Mouse (Mus musculus) forebrain, embryonic 13.5 days (tissue): ENCODE results near the gene Slc19a1. TPM values are rescaled to one million over a fixed set of nuclear protein-coding genes. Genes with fewer than 3 reads are reported as not detected.

ENCODE experiments used
- ATAC-seq: fragments of 200-750 bp; cut with Nextera tagmentation; 2 replicates; pipeline ENCODE4 v1.8.0; 2017
- H3K27ac ChIP-seq: fragments of 300-500 bp; sonication (generic); 2 replicates; pipeline ENCODE4 v1.5.1; 2015; ENCODE audit warnings: inconsistent platforms, mild to moderate bottlenecking, moderate library complexity
- H3K27me3 ChIP-seq: fragments of 300-500 bp; sonication (generic); 2 replicates; pipeline ENCODE4 v1.6.1; 2015; ENCODE audit warnings: mild to moderate bottlenecking, inconsistent platforms
- H3K36me3 ChIP-seq: fragments of 300-500 bp; sonication (generic); 2 replicates; pipeline ENCODE4 v1.6.1; 2015; ENCODE audit warnings: mild to moderate bottlenecking, inconsistent platforms; ENCODE audit not compliant: poor library complexity, severe bottlenecking
- H3K4me1 ChIP-seq: fragments of 300-500 bp; sonication (generic); 2 replicates; pipeline ENCODE4 v1.6.1; 2015; ENCODE audit warnings: inconsistent platforms
- H3K4me2 ChIP-seq: fragments of 300-500 bp; sonication (generic); 2 replicates; pipeline ENCODE4 v1.6.1; 2015; ENCODE audit warnings: inconsistent platforms, mild to moderate bottlenecking, moderate library complexity
- H3K4me3 ChIP-seq: fragments of 300-500 bp; sonication (generic); 2 replicates; pipeline ENCODE4 v1.5.1; 2015; ENCODE audit warnings: mild to moderate bottlenecking, inconsistent platforms
- H3K9ac ChIP-seq: fragments of 300-500 bp; sonication (generic); 2 replicates; pipeline ENCODE4 v1.6.1; 2015; ENCODE audit warnings: mild to moderate bottlenecking, inconsistent platforms
- H3K9me3 ChIP-seq: fragments of 300-500 bp; sonication (generic); replicated peaks from 2 replicates; pipeline ENCODE4 v1.6.1; 2016; ENCODE audit warnings: inconsistent platforms
- WGBS: fragments of 180-500 bp; shearing (Covaris S2); methylation state at CpG from one replicate; pipeline ENCODE4 v1.1.7; 2015; 5-methylcytosine and 5-hydroxymethylcytosine counted together
- polyA plus RNA-seq: library from polyadenylated mRNA; unstranded; fragments of >200 nt; fragmentation: Nextera tagmentation; extraction: Ambion mirVana; gene quantifications from 2 replicates; pipeline ENCODE4 v1.2.1, GENCODE M21; 2015

Slc19a1 gene
- polyA plus RNA-seq, 1 experiment from 2014 or later, result 28.0 TPM

- H3K27ac ChIP-seq, result no peak overlapping the region
- H3K4me1 ChIP-seq, result peaks cover 19% of the 10 kb centered on the region
- no peak overlapping the region for H3K4me2 ChIP-seq
- no peaks in the 10 kb centered on the region for H3K27me3 ChIP-seq
- H3K36me3 ChIP-seq, result peaks cover 61% of the 10 kb centered on the region
- H3K4me3 ChIP-seq, result no peak overlapping the region
- WGBS, result 65% methylated on average over 8 of the region's 8 CpGs
- no peak overlapping the region for H3K9ac ChIP-seq
- H3K9me3 ChIP-seq, result no peaks in the 10 kb centered on the region
- no peak for ATAC-seq
Measured at GRCm38 (mm10) chr10:77038579-77039174, 6.6 kb downstream of the Slc19a1 start.

DNA sequence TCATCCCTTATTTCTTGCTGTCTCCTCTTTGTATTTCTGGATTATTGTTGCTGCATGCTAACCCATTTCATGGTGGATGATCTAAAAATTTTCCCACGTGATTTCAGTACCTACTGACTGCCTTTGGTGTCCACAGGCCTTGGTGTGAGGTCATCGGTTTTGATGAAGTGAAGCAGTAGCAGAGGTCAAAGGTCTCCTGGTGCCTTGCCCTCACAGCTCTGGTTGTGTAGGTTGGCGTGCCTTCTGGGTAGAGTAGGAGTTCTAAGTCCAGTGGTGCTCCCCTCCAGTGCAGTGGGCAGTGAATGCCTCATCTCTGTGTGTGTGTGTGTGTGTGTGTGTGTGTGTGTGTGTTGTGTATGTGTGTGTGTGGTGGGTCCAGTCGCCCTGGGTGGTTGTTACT is 16.2 kb downstream of the Slc19a1 start:
- peaks cover 92% of the 10 kb centered on the region for H3K36me3 ChIP-seq
- no peaks in the 10 kb centered on the region for H3K27me3 ChIP-seq
- H3K27ac ChIP-seq, result no peak overlapping the region
- H3K9me3 ChIP-seq, result no peaks in the 10 kb centered on the region
- no peak for ATAC-seq
- no peak overlapping the region for H3K9ac ChIP-seq
- no peak overlapping the region for H3K4me3 ChIP-seq
- 86% methylated on average over 4 of the region's 4 CpGs for WGBS
- no peak overlapping the region for H3K4me2 ChIP-seq
- H3K4me1 ChIP-seq, result no peaks in the 10 kb centered on the region

DNA sequence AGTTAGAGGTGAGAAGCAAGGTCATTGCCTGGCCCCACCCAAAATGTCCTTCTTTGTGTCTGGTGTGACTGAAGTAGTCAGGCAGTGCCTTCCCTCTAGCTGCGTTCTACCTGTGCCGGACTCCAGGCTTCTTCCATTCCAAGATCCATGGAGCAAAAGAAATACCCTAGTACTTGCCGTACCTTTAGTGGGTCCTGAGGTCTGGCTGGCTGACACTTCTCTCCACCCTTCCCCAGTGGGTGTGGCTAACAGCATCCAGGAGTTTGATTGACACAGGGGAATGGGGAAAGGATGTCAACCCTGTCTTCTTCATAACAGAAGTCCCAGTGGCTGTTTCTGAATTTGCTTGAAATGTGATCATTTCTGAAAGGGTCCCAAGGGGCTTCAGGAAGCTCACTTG is 16.6 kb downstream of the Slc19a1 start:
- H3K27me3 ChIP-seq, result no peaks in the 10 kb centered on the region
- 91% methylated on average over 3 of the region's 3 CpGs for WGBS
- no peaks in the 10 kb centered on the region for H3K4me1 ChIP-seq
- H3K27ac ChIP-seq, result no peak overlapping the region
- no peak overlapping the region for H3K4me2 ChIP-seq
- ATAC-seq, result no peak
- no peak overlapping the region for H3K4me3 ChIP-seq
- no peak overlapping the region for H3K9ac ChIP-seq
- H3K9me3 ChIP-seq, result no peaks in the 10 kb centered on the region
- peaks cover 92% of the 10 kb centered on the region for H3K36me3 ChIP-seq

GRCm38 (mm10) chr10:77056768-77057167 is 24.7 kb downstream of the Slc19a1 start:
- Histone ChIP-seq H3K36me3 (peaks cover 23% of the 10 kb centered on the region), H3K9ac (no peak overlapping the region), H3K4me2 (no peak overlapping the region), H3K4me3 (no peak overlapping the region), H3K27me3 (no peaks in the 10 kb centered on the region), H3K27ac (no peak overlapping the region), H3K9me3 (no peaks in the 10 kb centered on the region), H3K4me1 (no peaks in the 10 kb centered on the region)
- 81% methylated on average over 10 of the region's 10 CpGs for WGBS
- ATAC-seq, result no peak

- Histone ChIP-seq H3K9me3 (no peaks in the 10 kb centered on the region), H3K27me3 (no peaks in the 10 kb centered on the region), H3K36me3 (peaks cover 19% of the 10 kb centered on the region; the same call in 1 of the 2 replicates), H3K4me3 (no peak overlapping the region), H3K27ac (no peak overlapping the region), H3K4me2 (no peak overlapping the region), H3K4me1 (no peaks in the 10 kb centered on the region), H3K9ac (no peak overlapping the region)
- no peak for ATAC-seq
- WGBS, result 80% methylated on average over 3 of the region's 3 CpGs
Measured at GRCm38 (mm10) chr10:77061426-77061825, 29.4 kb downstream of the Slc19a1 start.

GRCm38 (mm10) chr10:77062393-77063010 is 30.5 kb downstream of the Slc19a1 start:
- 89% methylated on average over 11 of the region's 11 CpGs for WGBS
- no peak overlapping the region for H3K9ac ChIP-seq
- no peak for ATAC-seq

GRCm38 (mm10) chr10:77064239-77064638 is 32.2 kb downstream of the Slc19a1 start:
- H3K9ac ChIP-seq, result no peak overlapping the region
- H3K4me2 ChIP-seq, result no peak overlapping the region
- H3K4me3 ChIP-seq, result no peak overlapping the region
- peaks cover 23% of the 10 kb centered on the region; the same call in 1 of the 2 replicates for H3K36me3 ChIP-seq
- WGBS, result 94% methylated on average over 3 of the region's 3 CpGs
- H3K4me1 ChIP-seq, result no peaks in the 10 kb centered on the region
- H3K27ac ChIP-seq, result no peak overlapping the region
- ATAC-seq, result no peak
- no peaks in the 10 kb centered on the region for H3K27me3 ChIP-seq
- no peaks in the 10 kb centered on the region for H3K9me3 ChIP-seq

More at GRCm38 (mm10) chr10:77062393-77063010, 30.5 kb downstream of the Slc19a1 start:
- Histone ChIP-seq H3K36me3 (peaks cover 23% of the 10 kb centered on the region; the same call in 1 of the 2 replicates), H3K9me3 (no peaks in the 10 kb centered on the region), H3K4me1 (no peaks in the 10 kb centered on the region), H3K27ac (no peak overlapping the region), H3K27me3 (no peaks in the 10 kb centered on the region), H3K4me2 (no peak overlapping the region), H3K4me3 (no peak overlapping the region)

DNA sequence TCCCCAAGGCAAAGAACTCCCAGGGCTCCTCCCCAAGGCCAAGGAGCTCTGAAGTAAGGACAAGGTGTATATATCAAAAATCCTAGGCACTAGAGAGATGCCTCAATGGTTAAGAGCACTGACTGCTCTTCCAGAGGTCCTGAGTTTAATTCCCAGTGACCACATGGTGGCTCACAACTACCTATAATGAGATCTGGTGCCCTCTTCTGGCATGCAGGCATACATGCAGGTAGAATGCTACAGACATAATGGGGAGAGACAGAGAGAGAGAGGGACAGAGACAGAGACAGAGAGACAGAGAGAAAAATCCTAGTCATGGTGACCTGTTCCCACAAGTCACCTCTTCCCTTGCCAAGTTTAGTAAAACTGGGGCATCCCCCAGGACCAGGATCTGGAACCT is 32.6 kb downstream of the Slc19a1 start:
- Histone ChIP-seq H3K27ac (no peak overlapping the region), H3K36me3 (peaks cover 23% of the 10 kb centered on the region; the same call in 1 of the 2 replicates), H3K27me3 (no peaks in the 10 kb centered on the region), H3K4me1 (no peaks in the 10 kb centered on the region), H3K4me3 (no peak overlapping the region), H3K9ac (no peak overlapping the region), H3K4me2 (no peak overlapping the region), H3K9me3 (no peaks in the 10 kb centered on the region)
- no peak for ATAC-seq

DNA sequence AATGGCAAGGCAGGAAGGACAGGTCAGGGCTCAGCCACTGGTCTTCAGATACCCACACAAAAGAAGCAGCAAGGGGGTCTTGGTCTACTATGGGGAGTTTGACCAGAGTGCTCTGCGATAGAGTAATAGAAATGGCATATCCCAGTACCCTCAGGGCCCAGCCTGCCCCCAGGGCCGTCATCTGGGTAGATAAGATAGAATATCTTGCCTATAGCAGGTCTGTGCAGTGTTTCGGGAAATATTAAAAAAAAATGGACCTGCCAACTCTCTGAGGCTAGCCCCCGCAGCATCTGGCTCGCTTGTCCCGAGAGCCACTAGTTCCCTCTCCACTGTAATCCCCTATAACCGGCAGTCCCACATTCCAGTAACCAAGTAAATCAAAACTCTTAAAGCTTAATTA is 36.4 kb downstream of the Slc19a1 start:
- H3K4me2 ChIP-seq, result no peak overlapping the region
- H3K9ac ChIP-seq, result no peak overlapping the region
- no peaks in the 10 kb centered on the region for H3K4me1 ChIP-seq
- H3K27me3 ChIP-seq, result no peaks in the 10 kb centered on the region
- no peaks in the 10 kb centered on the region for H3K9me3 ChIP-seq
- H3K36me3 ChIP-seq, result peaks cover 25% of the 10 kb centered on the region
- 90% methylated on average over 7 of the region's 7 CpGs for WGBS
- no peak overlapping the region for H3K4me3 ChIP-seq
- no peak for ATAC-seq
- no peak overlapping the region for H3K27ac ChIP-seq

GRCm38 (mm10) chr10:77070072-77070471 is 38.0 kb downstream of the Slc19a1 start:
- 58% methylated on average over 4 of the region's 4 CpGs for WGBS
- ATAC-seq, result no peak
- Histone ChIP-seq H3K27me3 (no peaks in the 10 kb centered on the region), H3K9ac (no peak overlapping the region), H3K4me3 (no peak overlapping the region), H3K4me1 (no peaks in the 10 kb centered on the region), H3K9me3 (no peaks in the 10 kb centered on the region), H3K27ac (no peak overlapping the region), H3K4me2 (no peak overlapping the region), H3K36me3 (peaks cover 19% of the 10 kb centered on the region)

GRCm38 (mm10) chr10:77074276-77074974 is 42.4 kb downstream of the Slc19a1 start:
- H3K4me1 ChIP-seq, result no peaks in the 10 kb centered on the region
- no peak overlapping the region for H3K27ac ChIP-seq
- no peak overlapping the region for H3K4me2 ChIP-seq
- H3K4me3 ChIP-seq, result no peak overlapping the region
- no peaks in the 10 kb centered on the region for H3K9me3 ChIP-seq
- H3K9ac ChIP-seq, result no peak overlapping the region
- H3K36me3 ChIP-seq, result peaks cover 15% of the 10 kb centered on the region
- WGBS, result 94% methylated on average over 4 of the region's 4 CpGs
- no peaks in the 10 kb centered on the region for H3K27me3 ChIP-seq
- ATAC-seq, result no peak

DNA sequence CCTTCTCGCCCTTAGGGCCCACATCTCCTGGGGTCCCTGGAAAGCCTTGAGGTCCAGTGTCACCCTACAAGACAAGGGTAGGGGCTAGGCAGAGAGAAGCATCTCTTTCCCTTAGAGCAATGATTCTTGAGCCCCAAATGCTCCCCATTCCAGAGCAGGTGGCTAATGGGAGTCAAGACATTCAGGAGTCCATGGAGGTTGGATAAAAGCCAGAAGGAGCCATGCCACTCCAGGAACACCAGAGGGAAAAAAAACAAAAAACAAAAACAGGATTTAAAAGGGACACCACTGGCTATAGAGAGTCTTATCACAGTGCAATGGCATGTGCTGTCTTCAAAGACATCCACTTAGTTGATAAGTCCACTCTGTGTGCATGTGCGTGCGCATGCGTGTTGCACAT is 46.4 kb downstream of the Slc19a1 start:
- no peak for ATAC-seq
- no peaks in the 10 kb centered on the region for H3K27me3 ChIP-seq
- H3K4me1 ChIP-seq, result no peaks in the 10 kb centered on the region
- H3K4me3 ChIP-seq, result no peak overlapping the region
- H3K4me2 ChIP-seq, result no peak overlapping the region
- no peaks in the 10 kb centered on the region for H3K9me3 ChIP-seq
- no peak overlapping the region for H3K9ac ChIP-seq
- H3K36me3 ChIP-seq, result peaks cover 17% of the 10 kb centered on the region
- H3K27ac ChIP-seq, result no peak overlapping the region
- 96% methylated on average over 4 of the region's 4 CpGs for WGBS
